Mouse (Mus musculus): ENCODE measurements around the gene 1700034J05Rik. TPM values are rescaled to one million over a fixed set of nuclear protein-coding genes. Genes with fewer than 3 reads are reported as not detected.

1700034J05Rik gene
- total RNA-seq (2023), result not detected

DNA sequence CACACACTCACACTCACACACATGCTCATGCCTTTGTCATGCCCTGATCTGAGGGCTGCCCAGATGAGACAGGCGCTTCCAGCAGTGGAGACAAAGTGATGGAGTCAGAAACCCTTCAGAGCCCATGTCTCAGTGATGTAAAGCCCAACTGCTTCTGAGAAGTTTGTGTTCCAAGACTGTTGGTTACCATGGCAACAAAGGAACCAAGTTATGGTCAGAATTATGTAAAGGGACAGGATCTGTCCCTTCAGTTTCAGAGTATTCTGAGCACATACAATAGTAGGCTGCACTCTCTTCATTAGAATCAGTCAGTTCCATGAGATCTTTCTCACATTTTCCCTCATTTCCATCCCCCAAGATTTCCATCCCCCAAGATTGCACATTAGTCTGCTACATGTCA lies at the start of gene 1700034J05Rik:
TSS of gene 1700034J05Rik (minus strand) at position 165 of the 400 bp plus-strand sequence.

Other genes starting within 250 kb of the 1700034J05Rik start
- 10 to 100 TPM; 15.3 to 16.3 TPM for gene Stk38l, start 229.4 kb downstream of the 1700034J05Rik start, total RNA-seq (2023)
- gene Arntl2, start 158.4 kb downstream of the 1700034J05Rik start, total RNA-seq (2023), result not detected
- not detected for gene Smco2, start 104.3 kb downstream of the 1700034J05Rik start, total RNA-seq (2023)
- 10 to 100 TPM; 11.7 to 12.7 TPM for gene Ppfibp1, start 65.9 kb downstream of the 1700034J05Rik start, total RNA-seq (2023)
- gene Rep15, start 78.2 kb upstream of the 1700034J05Rik start, total RNA-seq (2023), result under 1 TPM in 1 of 2 experiments, not detected in 1; 0.77 TPM
- 10 to 100 TPM; 43.7 to 54.9 TPM for gene Mrps35, start 88.3 kb upstream of the 1700034J05Rik start, total RNA-seq (2023)
- gene Mansc4, start 132.6 kb upstream of the 1700034J05Rik start, total RNA-seq (2023), result not detected
- 10 to 100 TPM; 15.1 to 17.1 TPM for gene Klhl42, start 137.0 kb upstream of the 1700034J05Rik start, total RNA-seq (2023)

Data from B cell, adult 67 days (primary cell).